Mouse (Mus musculus) MEL (cell line): ENCODE measurements around the gene Stt3b.

Experiments used
- EP300 ChIP-seq, 2 experiments: IDR thresholded peaks; 2 replicates each; pipeline ENCODE4 v1.6.1; 2011; ENCODE audit warnings: improper control_type of control experiment in 2 of 2, low read length in 2 of 2, low read depth in 1 of 2, mild to moderate bottlenecking in 1 of 2
- TBP ChIP-seq: IDR thresholded peaks from 2 replicates; pipeline ENCODE4 v1.8.0; 2011; ENCODE audit warnings: low read depth, low read length, improper control_type of control experiment

- TF ChIP-seq TBP (no peak), EP300 (IDR thresholded peaks at IDR 0.05; ENCODE audit: low read depth in 1 of 2, low read length in 2 of 2) (no peak)
Observed at GRCm38 (mm10) chr9:115322385-115322784, 12.2 kb upstream of the Stt3b start.
